Mouse (Mus musculus) right cerebral cortex, adult 18-20 months (tissue): ENCODE data around the gene Zkscan6.

Experiments
- DNase-seq: peaks from one replicate; pipeline ENCODE4 v3.0.0; 2022; ENCODE audit warnings: mixed read lengths

Zkscan6 gene

GRCm38 (mm10) chr11:65806909-65807504, at the start of gene Zkscan6:
Gene Zkscan6, plus strand, starts transcription at chr11:65807175.
- peak; percentile 88 for DNase-seq

DNA sequence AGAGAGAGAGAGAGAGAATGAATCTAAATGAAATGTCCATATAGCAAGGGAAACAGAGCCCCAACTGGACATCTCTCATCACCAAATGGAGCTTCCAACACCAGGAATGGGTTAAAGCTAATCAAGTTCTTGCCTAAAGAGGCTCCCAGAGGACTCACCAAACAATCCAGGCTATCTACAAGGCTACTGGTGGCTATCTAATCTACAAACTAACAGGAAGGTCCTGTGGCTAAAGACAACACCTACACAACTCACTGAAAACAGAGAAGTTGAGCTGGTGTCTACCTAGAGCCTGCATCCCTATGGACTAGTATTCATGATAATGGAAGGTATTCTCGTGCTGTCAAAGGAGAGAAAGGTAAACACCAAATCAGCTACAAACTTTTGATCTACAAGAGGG, 47.6 kb upstream of the Zkscan6 start:
- no peak for DNase-seq

DNA sequence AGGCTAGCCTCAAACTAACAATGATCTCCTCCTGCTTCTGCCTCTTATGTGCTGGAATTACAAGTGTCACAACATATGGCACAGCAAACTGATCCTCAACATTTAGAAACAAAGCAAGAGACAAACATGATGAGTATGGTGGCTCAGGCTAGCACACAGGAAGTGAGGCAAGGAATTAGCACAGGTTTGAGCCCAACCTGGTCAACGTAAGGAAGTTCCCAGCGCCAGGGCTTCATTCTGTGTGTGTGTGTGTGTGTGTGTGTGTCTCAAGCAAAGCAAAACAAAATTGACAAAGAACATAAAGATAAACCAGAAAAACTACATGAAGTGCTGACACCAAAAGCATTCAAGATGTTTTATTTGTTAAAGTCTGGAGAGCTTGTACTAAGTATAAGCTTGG, 46.1 kb upstream of the Zkscan6 start:
- DNase-seq: no peak

- no peak for DNase-seq
Measured at GRCm38 (mm10) chr11:65768445-65768844, 38.5 kb upstream of the Zkscan6 start.

- DNase-seq: no peak
Measured at GRCm38 (mm10) chr11:65769990-65770389, 37.0 kb upstream of the Zkscan6 start.

- DNase-seq: no peak
Measured at GRCm38 (mm10) chr11:65771546-65771945, 35.4 kb upstream of the Zkscan6 start.

DNA sequence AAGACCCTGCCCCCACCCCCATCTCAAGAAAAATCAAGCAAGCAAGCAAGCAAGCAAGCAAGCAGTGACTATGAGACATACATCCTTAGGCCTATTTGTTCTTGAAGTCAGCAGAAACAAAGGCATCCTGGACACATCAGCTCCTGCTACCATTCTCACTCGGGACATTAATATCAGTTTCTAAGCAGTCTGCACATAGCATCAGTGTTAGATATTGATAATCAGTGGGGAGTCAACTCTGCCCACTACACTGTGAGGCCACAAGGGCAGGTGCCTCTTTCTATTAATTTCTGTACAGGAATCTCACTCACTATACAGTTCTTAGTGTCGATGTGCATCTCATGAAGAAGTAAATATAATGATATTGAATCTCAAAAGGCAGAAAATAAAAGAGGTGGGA, 33.4 kb upstream of the Zkscan6 start:
- DNase-seq: no peak

DNA sequence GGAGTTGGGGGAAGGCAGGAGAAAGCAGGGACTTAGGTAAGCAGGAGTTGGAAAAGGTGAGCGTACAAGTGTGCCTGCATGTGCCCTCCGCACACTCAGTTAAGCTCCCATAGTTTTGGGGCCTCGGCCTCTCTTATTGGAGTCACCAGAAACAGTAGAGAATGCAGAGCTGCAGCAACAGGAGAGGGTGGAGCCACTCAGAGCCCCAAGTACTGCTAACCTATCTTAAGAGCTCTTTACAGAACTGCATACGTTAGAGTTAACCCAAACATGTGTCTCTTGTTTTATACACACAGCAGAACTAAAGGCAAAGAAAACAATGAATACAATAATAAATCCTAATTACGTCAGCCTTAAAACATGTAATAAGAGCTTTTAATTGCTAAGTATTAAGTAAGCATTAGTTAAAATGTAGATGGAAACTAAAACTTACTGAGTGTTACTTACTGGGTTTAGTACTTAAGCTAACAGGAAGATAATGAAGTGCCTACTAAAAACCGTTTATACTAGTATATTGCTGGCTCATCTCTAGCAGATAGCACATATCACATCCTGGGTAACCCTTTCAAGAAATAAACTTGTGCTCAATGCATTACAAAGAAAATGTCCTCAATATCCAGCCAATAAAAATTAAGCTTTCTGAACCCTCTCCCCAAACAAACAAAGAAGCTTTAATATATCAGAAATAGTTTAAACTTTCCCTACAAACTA, 32.9 kb upstream of the Zkscan6 start:
- no peak for DNase-seq

DNA sequence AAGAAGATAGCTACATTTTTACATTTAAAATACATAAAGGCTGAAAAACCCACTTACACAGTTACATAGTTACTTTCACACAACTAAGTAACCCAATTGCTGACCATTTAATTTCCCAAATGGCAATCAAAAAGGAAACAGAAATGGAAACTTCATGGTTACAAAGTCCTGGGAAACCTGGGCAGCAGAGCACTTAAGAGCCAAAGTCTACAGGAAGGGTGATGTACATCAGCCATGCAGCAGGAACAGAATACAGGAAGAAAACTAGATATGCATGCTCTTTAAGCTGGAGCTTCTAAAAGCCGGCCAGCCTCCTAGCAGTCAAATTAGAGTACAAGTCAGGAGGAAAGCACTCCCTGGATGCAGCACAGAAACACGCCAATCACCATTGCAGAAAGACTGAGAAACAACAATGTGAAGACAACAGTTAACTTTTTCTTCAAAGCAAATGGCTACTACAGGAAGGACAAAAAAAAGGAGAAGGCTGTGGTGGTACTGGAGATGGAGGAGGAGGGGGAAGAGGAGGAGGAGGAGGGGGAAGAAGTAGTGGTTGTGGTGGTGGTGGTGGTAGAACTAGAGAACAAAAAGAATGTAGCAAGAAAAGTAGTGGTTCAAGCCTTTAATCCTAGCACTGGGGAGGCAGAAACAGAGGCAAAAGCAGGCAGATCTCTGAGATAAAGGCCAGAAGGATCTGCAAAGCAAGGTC, 29.9 kb upstream of the Zkscan6 start:
- no peak for DNase-seq

DNA sequence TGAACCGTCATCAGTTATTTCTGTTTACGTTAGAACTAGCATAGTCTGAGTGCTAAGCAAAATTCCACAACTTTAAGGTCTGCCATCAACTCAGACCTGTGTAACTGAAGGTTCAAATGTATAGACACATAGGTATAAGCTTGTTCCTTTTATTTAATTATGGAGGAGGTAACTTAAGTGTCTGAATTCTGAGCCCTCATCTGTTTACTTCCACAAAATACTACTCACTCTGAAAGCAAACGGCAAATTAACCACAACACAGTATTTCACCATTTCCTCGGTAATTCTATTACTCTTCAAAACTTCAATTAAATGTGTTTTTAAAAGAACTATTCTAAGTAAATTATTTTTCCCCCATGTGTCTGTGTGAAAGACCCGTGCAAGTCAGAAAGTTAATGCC, 29.2 kb upstream of the Zkscan6 start:
- no peak for DNase-seq

- DNase-seq: no peak
Measured at GRCm38 (mm10) chr11:65779066-65779465, 27.9 kb upstream of the Zkscan6 start.

GRCm38 (mm10) chr11:65779578-65779977, 27.4 kb upstream of the Zkscan6 start:
- DNase-seq: no peak

GRCm38 (mm10) chr11:65781596-65781995, 25.4 kb upstream of the Zkscan6 start:
- DNase-seq: no peak

GRCm38 (mm10) chr11:65786160-65786559, 20.8 kb upstream of the Zkscan6 start:
- no peak for DNase-seq

DNA sequence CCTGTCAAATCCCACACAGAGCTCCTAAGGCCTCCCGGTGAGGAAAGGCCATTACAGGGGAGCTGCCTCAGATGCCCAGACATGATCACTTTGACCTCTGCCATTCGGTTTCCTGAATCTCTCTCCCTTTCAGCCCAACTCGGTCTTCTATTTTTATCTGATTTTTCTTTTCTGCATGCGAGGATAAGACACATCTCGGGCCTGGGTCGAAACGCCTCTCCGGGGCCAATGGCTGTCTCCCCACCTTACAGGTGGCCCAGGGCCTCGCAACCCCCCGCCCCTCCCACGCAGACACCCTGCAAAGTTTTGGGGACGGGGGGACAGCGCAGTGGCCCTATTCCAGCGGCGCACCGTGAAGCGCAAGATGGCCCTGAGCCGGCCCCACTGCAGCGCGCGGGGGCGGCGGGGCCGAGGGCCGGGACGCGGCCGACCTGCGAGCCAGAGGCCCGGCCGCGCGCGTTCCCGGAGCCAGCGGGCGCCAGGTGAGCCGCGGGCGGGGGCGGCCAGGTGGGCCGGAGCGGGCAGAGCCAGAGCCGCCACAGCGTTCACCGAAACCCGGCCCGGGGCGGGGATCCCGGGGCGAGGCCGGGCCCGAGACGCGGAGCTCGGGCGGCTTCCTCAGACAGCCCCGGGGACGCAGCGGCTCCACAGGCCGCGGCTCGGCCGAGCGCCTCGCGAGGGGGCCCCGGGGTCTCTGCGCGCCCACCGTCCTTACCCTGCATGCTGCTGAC, 19.4 kb upstream of the Zkscan6 start:
- DNase-seq: peak; percentile 13

GRCm38 (mm10) chr11:65788154-65788553, 18.8 kb upstream of the Zkscan6 start, which contains the start of gene Map2k4:
Gene Map2k4, minus strand, starts transcription at chr11:65788297.
- DNase-seq: peak; percentile 93

GRCm38 (mm10) chr11:65794428-65795219, 12.4 kb upstream of the Zkscan6 start:
- no peak for DNase-seq

GRCm38 (mm10) chr11:65795896-65796295, 11.1 kb upstream of the Zkscan6 start:
- no peak for DNase-seq

DNA sequence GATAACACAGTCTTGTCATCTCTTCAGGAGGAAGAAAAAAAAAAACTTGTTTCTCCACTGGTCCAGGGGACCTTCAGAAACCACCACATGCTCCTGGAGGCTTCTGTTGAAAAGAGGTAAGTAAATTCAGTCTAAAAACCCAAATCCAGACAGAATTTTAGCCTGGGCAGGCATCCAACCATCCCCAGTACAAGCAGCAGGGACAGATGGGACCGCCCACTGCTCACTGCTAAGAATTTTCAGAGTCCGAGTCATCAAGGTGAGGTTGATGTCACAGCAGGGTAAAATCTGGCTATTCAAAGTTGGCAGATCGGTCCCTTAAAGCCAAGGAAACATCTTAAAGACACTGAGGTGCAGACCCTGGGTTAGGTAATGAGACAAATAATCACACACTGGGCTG, 5.1 kb upstream of the Zkscan6 start:
- DNase-seq: peak; percentile 90

DNA sequence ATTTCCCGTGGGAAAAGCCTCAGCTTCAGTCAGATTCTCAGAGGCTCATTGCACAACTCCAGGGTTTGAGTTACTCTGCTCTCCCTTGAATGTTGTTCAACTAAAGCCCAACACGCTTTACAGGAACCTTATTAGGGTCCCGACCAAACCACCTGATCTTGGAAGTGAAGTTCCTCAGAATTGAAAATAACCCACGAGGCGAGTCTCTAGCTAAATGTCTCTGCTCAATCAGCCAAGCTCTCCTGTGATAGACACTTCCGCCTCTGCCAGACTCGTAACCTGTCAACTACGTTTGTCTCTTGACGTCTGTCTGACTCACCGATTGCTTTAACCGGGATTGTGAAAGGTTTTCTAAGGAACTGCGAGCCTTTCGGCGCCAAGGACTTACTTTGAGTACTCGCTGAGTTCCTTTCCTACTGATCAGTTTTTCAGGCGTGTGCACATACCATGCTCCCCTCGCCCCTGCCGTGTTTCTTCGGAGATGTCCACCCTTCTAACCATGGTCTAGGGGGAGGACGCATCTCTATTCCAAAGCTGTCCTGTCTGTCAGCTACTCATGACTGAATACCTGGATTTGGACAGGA, 562 bp upstream of the Zkscan6 start:
- peak; percentile 39 for DNase-seq

- no peak for DNase-seq
Measured at GRCm38 (mm10) chr11:65807601-65808000, 626 bp downstream of the Zkscan6 start.

DNA sequence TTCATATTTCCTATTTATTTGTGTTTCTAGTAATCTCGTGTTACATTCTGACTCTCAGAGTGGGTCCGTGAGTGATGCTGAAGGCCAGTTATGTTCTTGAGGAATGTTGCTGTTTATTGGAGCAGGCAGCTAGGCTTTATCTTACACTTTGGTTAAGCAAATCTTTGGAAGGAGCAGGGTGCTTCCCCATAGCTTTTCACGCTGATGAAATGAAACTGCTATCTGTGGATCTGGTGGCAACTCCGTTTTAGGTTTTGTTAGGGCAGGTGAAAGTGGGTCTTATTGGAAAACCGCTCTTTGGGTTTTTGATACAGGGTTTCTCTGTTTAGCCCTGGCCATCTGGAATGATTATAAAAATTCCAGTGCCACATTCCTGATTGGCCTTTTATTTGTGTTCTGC, 5.1 kb downstream of the Zkscan6 start:
- no peak for DNase-seq
